Mouse (Mus musculus) T-helper 17 cell (primary cell): Measurements from ENCODE around the gene Mllt11.

Experiments used
- in situ Hi-C, 2 experiments: fragments of 300-600 bp; cut with MboI, MseI; formaldehyde crosslinking; loops; 1 replicate in 1 of 2; 2 replicates in 1 of 2; pipeline ENCODE4 v1.15.1; 2025; ENCODE audit warnings: high pct_unique_total_duplicates in 2 of 2

The Mllt11 gene

DNA sequence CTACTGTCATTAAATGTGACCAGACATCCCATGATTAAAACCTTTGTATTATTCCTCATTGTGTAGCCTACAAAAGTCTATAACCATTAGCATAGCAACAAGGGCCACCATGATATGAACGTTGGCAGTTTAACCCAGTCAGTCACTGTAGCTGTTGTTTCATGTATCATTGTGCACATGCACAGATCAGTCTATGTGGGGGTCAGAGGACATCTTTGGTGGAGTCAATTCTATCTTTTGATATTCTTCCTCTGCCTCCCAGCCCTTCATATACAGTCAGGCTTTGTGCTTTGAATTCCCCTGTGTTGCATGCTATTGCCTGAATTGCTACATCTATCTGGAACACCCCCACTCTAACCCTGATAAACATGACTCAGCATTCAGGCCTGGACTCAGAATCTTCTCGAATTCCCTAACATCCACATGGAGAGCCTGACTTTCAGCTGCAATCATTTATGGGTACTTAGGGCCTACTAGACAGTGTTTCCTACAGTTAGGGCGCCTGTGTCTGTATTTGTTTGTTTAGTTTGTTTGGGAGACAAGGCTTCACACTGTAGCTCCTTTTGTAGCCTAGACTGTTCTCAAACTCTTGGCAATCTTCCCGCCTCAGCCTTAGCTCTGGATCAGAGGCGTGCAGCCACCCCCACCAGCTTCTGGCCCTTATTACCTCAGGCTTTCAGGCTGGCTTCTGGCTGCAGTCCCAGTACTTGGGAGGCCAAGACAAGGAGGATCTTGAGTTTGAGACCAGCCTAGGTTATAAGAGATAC lies 14.7 kb upstream of the Mllt11 start:
- in situ Hi-C loops = no loop called here

DNA sequence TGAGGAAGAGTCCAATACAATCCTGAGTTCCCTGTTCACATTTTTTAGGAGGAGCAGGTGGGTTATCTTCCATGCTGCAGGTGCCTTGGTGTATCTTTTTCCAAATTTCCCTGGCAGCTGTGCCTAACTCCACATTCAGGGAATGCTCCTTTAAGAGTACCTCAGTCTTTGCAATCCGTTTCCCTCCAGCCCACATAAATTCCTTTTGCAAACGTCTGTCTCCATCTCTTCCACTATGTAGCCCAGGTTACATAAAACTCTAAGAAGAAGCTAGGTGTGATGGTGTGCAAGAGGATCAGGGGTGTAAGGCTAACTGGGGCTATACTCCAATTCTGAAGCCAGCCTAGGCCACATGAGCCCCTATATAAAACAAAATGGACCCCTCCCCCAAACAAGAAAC lies 11.1 kb upstream of the Mllt11 start:
- in situ Hi-C loops = no loop called here

- in situ Hi-C loops = no loop called here
These were observed 9.5 kb upstream of the Mllt11 start, which contains the start of gene Gm128 for GRCm38 (mm10) chr3:95241498-95241897. Gm128 (minus strand) TSS chr3:95241598.

DNA sequence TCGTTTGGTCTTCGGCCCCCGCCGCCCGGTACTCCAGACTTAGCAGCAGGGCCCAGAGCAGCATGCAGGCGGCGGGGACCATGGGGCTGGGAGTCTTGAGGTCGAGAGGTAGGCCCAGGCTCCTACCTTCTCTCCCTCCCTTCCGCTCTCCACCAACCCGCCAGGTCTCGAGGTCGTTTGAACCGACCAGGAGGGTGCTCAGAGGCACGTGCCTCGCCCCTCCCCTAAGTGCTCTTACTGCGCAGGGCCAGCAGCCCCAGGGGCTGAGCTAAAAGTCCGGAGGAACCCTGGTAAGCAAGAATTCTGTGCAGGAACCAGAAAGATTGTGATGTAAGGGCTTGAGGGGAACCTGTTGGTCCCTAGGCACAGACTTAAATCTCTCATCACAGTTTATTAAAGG lies 8.9 kb upstream of the Mllt11 start:
- in situ Hi-C loops = no loop called here

- in situ Hi-C loops = no loop called here
These were observed 8.0 kb upstream of the Mllt11 start for GRCm38 (mm10) chr3:95239971-95240370.

DNA sequence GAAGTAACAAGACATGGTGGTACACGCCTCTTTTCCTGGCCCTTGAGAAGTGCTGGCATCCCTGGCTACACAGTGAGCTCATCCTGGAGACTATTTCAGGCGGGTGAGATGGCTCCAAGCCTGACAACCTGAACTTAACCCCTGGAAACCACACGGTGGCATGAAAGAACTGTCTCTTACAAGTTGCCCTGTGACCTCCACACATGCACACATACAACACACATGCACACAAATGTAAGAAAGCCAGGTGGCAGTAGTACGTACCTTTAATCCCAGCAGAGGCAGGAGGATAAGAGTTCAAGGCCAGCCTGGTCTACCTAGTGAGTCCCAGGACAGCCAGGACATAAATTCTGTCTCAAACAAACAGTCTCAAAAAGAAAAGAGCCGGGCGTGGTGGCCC lies 7.1 kb upstream of the Mllt11 start:
- in situ Hi-C loops = no loop called here

DNA sequence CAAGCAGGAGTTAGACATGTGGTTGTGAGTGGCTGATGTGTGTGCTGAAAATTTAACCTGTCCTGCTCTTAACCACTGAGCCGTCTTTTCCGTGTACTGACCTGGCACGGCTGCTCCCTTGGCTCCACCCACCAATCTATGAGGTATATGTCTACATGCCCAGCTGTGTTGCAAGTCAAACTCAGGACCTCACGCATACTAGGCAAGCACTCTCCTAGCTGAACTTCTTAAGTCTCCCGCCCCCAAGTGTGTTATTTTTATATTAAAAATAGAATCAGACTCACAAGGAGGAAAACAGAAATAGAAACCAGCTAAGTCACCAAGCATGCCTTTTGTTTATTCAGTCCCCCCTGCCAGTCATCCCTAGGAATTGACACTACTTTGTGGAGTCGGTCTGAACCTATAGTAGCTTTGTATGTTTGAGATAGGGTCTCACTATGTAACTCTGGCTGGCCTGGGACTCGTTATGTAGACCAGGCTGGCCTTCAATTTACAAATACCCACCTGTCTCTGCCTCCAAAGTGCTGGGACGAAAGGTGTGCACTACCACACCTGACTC lies 5.6 kb upstream of the Mllt11 start:
- in situ Hi-C loops = no loop called here

GRCm38 (mm10) chr3:95235386-95236301 lies 3.7 kb upstream of the Mllt11 start:
- in situ Hi-C loops = no loop called here

DNA sequence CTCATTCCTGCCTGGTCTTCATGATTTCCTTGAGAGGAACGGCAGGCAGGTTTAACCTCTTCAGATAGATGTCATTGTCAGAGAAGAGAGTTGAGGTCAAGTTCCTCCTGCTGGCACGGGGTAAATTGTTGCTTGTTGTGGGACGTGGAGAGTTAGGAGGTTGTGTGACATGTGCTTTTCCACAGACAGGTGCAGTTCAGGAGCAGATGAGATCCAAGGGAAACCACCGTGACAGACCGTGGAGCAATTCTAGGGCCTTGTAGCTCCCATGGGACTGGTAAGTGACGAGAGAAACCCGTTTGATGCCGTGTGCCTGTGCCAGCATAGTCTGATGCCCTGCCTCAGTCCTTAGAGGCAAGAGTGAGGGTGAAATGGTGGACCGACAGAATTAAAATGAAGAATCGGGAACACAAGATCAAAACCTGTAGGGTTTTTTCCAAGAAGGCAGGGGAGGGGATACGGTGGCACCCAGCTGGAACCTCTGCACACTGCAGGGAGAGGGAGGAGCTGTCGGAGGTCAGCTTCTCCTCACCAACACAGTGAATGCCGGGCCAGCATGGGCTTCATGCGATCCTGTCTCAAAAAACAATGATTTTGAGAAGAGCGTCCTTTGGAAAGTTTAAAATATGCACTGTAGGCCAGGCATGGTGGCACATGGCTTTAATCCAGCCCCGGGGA lies 1.5 kb upstream of the Mllt11 start:
- in situ Hi-C loops = no loop called here

DNA sequence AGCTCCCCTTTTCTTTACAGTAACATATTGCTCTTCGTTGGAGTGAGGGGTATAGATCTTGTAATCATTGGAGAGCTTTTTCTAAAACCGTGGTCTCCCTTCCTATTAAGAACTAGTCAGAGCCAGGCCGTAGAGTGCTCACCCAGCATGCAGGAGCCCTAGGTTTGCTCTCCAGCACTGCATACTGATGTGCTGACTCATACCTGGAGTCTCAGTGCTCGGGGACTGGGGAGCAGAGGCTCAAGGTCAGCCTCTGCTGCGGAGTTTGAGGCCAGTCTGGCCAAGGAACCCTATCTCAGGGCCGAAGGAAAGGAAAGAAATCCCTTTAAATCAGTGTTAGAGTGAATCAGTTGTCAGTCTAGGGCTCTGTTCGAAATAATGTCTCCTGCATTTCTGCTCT lies 800 bp upstream of the Mllt11 start:
- in situ Hi-C loops = no loop called here

DNA sequence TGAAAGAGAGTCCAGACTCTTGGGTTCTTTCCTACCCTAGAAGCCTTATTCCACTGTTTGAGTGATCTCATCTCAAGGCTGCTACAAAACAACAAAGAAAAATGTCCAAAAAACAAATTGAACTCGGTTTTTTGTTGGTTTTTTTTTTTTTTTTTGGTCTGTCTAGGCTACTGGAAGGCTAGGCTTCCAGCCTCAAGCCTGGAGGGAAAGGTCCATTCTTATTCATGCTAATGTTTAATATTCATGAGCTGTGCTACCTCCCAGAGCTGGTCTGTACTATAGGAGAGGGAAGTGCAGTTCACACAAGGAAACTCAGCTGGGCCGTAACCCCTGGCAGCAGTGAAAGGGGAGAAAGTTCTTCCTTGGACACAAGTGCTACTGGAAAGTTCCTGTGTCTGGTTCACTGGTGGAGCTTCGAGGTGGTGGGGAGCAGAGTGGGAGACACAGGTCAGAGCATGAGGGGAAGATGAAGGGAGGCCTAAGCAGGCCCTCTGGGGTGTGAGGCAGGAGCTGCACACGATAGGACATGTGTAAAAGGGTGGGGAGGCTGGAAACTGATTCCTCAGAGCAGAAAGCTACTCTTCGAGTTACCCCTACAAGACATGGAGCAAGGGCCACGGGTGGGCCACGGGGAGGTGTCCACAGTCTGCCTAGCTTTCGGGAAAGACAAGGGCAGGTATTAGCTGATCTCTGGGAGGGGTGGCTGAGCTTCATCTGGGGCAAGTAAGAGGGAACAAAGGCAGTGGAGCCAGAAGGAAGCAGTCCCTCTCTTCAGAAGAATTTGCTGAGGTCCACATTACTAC lies 1.3 kb downstream of the Mllt11 start:
- in situ Hi-C loops = no loop called here

- in situ Hi-C loops = no loop called here
These were observed 2.0 kb downstream of the Mllt11 start for GRCm38 (mm10) chr3:95229781-95230494.

DNA sequence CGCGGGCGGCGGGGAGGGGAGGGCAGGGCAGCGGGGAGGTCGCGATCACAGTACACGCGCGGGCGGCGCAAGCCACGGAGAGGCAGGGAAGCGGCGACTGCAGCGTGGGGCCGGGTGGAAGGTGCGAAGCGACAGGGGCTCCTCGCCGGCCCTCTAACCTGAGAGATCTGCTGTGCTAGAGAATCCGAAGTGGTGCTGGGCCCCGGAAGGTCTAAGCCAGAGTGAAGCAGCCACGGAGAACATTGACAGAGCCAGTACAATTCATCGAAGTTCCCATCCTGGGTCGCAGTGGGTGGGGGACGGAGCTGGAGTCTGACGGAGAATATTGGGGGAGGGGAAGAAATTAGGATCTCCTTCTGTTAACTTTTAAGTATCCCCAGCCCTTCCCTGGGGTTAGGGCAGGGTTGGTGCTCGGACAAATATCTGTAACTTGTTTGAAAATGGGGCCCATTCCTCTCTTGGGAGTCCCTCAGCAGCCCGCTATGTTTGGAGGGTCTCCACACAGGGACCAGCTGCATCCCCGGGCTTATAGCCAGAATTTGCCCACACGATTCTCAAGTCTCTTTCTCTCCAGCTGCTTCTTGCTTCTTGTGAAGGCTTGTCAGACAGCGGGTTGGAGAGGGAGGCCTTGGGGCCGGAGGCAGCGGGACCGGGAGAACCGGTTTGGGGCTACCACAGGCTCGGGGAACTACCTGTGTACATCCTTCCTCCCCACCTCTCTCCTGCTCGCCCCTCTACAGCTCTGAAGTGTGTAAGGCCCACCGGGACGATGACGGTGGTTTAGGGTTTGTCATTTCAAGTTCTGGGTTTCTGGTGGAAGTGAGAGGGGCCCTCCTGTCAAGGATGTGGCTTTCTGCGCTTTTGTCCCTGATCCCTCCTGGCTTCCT lies 2.8 kb downstream of the Mllt11 start:
- in situ Hi-C loops = no loop called here

DNA sequence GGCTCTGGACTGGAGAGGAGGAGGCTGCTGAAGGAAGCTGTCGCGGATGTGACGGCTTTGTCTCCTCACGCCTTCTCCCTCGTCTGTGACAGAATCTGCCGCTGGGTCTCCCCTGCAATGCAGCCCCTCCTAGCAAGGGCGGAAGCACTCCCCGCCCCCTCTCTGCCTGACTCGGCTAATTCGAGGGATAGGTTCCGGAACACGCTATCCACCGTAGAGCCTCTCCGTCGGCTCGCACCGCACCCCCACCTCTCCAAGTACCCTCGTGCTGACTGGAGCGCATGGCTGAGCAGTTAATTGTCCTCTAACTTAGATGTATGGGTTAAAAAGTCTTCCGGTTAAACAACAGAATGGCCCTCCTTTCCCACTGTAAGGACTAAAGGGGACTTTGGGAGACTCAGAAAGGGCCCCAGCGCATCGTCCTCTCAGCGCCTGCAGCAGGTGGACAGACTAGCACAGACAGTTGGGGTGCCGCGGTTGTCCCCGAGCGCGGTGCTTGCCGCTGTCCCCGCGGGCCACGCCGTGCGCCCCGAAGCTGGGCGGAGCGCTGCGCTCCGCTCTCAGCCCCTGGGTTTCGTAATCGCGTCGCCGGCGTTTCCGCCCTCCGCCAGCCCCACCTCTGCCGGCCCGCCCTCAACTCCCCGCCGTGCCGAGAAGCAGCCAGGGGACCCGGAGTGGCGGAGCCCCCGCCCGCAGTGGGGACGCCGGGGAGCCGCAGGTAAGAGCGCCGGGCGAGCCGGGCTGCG lies 3.6 kb downstream of the Mllt11 start, which contains the start of gene Cdc42se1:
TSS of gene Cdc42se1 (plus strand) at position 585 of the 746 bp plus-strand sequence.
- in situ Hi-C loops = no loop called here

DNA sequence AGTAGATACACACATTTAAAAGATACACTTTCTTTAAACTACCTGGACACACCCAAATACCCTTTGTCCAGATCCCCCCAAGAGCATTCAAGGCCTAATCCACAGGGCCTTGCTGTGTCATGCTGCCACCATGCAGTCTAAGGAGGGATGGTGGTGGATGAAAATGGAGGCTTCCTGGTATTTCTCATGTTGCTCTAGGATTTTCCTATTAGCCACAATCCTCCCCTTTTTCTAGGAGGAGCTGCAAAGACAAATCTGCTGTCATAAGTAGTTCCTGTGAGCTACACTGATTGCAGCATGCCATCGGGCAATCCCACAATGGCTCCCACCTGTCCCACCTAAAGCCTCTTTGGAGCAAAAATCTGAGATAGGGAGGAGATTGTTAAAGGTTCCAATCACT lies 4.8 kb downstream of the Mllt11 start:
- in situ Hi-C loops = no loop called here

DNA sequence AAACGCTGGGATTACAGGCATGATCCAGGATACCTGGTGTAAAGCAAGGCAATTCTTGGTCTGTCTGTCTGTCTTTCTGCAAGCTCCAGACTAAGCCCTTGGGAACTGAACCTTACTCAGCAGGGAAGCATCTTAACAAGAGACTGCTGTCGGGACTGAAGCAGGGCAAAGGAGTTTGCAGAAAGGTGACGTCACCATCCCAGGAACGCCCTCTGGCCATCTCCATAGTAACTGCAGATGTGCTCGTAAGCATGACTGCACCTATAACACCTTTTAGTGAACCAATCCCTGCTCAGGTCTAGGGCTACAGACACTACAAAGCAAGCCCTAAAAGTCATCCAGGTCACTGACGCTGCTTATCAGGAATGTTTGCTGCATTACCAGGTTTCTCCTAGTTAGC lies 7.7 kb downstream of the Mllt11 start:
- in situ Hi-C loops = no loop called here

GRCm38 (mm10) chr3:95223041-95223440 lies 8.9 kb downstream of the Mllt11 start:
- in situ Hi-C loops = no loop called here

DNA sequence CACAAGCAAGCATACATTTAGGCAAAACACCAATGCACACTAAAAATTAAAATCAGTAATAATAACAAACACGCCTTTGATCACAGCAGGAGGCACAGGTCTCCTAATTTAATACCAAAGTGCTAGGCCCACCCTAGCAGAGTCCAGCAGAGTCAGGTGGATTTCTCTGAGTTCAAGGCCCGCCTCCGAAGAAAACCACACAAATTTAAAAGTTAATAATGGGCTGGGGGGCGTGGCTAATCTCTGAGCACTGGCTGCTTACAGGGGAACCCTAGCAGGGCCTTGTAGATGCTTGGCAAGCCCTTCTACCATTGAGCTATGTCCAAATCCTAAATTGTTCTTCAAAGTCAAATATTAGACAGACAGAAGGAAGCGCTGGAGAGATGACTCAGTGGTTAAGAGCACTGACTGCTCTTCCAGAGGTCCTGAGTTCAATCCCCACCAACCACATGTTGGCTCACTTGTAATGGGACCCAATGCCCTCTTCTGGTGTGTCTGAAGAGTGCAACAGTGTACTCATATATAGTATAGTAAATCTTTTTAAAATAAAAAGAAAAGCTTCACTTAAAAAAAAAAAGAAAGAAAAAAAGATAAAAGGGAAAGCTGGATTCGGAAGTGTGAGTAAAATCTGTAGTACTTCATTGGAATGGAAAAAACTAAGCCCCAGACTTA lies 13.4 kb downstream of the Mllt11 start:
- in situ Hi-C loops = no loop called here
